Mouse (Mus musculus): ENCODE measurements around the gene Hspb8.

GRCm38 (mm10) chr5:116449522-116450225 lies 27.0 kb upstream of the Hspb8 start:
- TF ChIP-seq CTCF (IDR thresholded peaks at IDR 0.05; ENCODE audit: low read depth) (no peak), EP300 (IDR thresholded peaks at IDR 0.05; ENCODE audit: low read depth) (no peak)
